Mouse (Mus musculus) T-helper 17 cell (primary cell): Measurements from ENCODE around the gene Plcxd3.
"Not testable (repeated sequence)": the region's sequence is repeated elsewhere in the genome, so short reads cannot be mapped to it uniquely, and the experiment has no call there.

Source experiments
- in situ Hi-C, 2 experiments: fragments of 300-600 bp; cut with MboI, MseI; formaldehyde crosslinking; loops; 1 replicate in 1 of 2; 2 replicates in 1 of 2; pipeline ENCODE4 v1.15.1; 2025; ENCODE audit warnings: high pct_unique_total_duplicates in 2 of 2

Gene Plcxd3

GRCm38 (mm10) chr15:4533700-4534099 is 158.4 kb downstream of the Plcxd3 start:
- in situ Hi-C loops = no loop called here

GRCm38 (mm10) chr15:4559121-4559520 is 183.8 kb downstream of the Plcxd3 start:
- in situ Hi-C loops = no loop called here

GRCm38 (mm10) chr15:4561431-4561970 is 186.2 kb downstream of the Plcxd3 start:
- in situ Hi-C loops = no loop called here

DNA sequence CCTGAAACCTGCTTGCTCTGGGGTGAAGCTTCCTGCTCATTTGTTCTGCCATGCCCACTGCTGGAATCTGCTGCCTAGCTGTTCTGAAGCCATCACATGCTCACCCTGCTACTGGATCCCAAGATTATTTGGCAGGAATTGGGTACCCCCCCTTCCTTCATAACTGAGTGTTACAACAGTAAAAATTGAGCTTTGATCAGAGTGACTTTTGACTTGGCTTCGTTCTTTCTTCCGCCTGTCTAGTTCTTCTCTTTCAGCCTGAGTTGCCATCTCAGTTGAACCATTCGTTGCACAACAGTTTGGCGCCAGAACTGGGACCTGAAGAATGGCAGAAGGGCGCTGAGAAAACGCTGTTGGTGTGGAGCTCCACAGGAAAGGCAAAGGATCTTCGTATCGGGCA is 220.2 kb downstream of the Plcxd3 start:
- in situ Hi-C loops = not testable (repeated sequence)

DNA sequence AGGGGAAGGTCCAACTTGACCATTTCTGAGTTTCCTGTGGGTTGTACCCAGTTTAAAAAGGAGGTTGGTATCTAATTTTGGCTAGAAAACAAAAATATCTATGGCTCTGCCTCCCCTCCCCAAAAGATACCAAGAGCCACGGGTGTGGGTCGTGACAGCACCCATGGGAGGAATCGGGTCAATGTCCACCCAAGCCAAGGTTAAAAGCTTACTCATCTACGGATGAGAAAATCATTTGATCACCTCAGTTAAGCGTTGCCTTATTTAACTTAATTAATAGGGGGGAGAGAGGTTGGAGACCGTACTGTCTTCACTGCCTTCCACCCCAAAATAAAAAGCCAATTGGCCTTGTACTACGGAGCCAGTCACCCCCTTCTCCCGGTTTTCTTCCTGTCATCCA is 223.4 kb downstream of the Plcxd3 start:
- in situ Hi-C loops = not testable (repeated sequence)

GRCm38 (mm10) chr15:4599331-4599730 is 224.0 kb downstream of the Plcxd3 start:
- in situ Hi-C loops = not testable (repeated sequence)

GRCm38 (mm10) chr15:4605630-4606029 is 230.3 kb downstream of the Plcxd3 start:
- in situ Hi-C loops = no loop called here
